Mouse (Mus musculus) liver, adult (tissue): ENCODE measurements around the gene Pum1.

Experiments used
- GATA4 ChIP-seq: IDR thresholded peaks from 2 replicates; pipeline ENCODE4 v1.6.1; 2014; ENCODE audit warnings: mild to moderate bottlenecking, low read length; ENCODE audit not compliant: insufficient replicate concordance

The Pum1 gene

DNA sequence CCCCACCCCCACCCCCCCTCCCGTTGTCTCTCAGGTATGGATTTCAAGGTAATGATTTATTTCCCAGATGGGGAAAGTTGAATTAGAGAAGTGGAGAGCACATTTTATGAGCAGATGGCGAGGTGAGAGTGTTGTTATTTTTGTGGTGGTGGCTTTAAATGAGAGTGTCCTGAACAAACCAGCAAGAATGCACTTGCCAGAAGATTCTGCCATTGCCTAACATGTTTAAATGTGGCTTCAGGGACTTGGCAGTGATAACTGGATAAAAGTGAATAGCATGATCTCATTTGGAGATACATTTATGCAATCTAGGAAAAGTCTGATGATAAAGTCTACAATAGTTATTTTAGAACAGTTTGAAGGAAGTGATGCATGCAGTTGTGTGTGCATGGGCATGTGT, 91.7 kb downstream of the Pum1 start:
- TF ChIP-seq GATA4, result no peak

DNA sequence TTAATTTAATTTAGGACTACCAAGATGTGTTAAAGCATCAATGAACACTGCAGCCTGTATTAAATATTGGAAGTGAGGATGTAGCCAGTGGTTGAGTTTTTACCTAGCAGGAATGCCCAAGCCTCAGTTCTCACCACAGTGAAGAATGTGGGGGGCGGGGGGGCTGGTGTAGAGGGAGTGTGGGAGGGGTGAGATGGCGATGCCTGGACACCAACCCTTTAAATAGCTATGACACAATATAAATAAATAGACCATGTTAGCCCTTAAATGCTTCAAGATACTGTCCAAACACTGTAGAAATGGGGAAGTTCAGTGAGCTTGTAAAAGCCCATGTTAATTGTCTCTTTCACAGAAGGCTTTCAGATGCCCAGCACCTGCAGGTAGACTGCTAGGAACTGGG, 96.8 kb downstream of the Pum1 start:
- no peak for TF ChIP-seq GATA4

- TF ChIP-seq GATA4, result no peak
Observed at GRCm38 (mm10) chr4:130761809-130762208, 98.7 kb downstream of the Pum1 start.

- TF ChIP-seq GATA4, result no peak
Observed at GRCm38 (mm10) chr4:130765399-130766160, 102.5 kb downstream of the Pum1 start.

DNA sequence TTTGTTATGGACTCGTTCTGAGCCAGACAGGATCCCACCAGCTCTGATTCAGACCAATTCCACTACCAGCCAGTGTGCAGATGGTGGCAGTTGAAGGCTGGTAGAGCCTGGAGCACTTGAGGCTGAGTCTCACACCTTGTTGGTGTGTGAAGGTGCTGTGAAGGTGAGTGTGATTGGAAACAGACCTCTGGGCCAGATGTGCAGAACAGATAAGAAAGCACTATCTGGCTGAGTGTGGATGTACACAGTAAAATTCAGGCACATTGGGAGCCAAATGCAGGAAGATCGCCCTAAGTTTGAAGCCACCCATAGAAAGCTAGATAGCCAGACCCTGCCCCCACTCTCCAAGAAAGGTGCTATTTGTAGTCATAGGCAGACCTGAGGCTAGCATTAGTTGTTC, 103.3 kb downstream of the Pum1 start:
- no peak for TF ChIP-seq GATA4

DNA sequence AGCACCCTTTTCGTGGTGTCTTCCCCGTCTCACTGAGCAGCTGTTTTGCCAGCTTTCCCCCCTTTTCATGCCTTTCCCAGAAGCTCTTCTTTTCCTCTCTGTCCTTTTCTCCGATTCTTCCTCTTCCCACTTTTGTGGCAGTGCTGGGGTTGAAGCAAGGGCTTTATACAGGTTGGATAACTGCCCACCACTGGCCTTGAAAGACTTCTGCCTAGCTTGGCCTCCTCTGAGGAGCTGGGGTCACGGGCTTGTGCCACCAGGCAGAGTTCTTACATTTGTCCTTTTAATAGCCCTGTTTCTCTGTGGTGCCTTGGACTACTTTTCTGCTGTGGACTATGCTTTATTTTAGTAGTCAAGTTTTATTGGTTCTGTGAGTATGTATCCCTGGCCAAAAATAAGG, 103.8 kb downstream of the Pum1 start:
- no peak for TF ChIP-seq GATA4

DNA sequence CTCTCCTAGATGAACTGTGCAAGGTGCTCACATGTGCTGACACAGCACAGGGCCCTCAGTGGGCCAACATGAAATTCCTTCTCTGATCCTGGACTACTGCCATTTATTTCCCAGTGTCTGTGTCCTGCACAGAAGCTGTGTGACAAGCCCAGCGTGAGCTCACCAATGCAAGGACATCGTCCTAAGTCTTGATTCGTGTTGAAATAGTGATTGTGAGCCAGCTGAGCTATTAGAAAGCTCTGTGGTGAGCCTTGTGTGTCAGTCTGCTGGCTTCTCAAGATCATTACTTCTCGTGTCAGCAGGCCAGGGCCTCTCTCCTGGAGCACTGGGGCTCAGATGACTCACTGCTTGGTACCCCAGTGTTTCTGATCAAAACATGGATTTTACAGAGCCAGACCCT, 110.8 kb downstream of the Pum1 start:
- no peak for TF ChIP-seq GATA4

DNA sequence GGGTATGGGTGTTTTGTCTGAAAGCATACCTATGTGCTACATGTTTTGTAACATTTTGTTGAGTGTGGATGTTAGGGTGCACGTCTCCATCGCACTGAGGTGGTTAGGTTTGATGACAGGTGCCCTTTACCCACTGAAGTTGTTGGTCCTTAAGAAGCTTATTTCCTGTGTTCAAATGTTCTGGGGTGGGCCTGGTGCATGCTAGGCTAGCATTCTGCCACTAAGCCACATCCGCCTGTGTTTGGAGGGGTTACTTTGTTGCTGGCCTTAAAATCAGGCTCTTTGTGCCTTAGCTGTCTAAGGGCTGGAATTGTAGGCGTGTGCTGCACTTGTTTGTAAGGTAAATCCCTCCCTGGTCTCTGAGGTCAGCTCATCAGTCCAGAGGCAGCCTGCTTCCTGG, 111.7 kb downstream of the Pum1 start:
- no peak for TF ChIP-seq GATA4

- no peak for TF ChIP-seq GATA4
Observed at GRCm38 (mm10) chr4:130777647-130778046, 114.5 kb downstream of the Pum1 start.

DNA sequence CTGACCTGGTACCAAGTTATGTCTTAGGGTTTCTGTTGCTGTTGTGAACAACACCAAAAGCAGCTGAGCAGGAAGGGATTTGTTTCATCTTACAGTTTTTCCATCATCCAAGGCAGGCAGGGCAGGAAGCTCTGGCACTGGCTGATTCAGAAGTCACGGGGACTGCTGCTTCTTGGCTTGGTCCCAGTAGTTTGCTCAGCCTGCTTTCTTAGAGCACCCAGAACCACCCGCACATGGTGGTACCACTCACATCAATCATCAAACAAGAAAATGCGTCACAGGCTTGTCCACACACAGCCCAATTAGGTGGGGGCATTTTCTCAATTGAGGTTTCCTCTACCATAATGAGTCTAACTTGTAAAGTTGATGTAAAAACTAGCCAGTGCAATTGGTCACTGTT, 115.9 kb downstream of the Pum1 start:
- no peak for TF ChIP-seq GATA4

GRCm38 (mm10) chr4:130782492-130782891, 119.4 kb downstream of the Pum1 start:
- no peak for TF ChIP-seq GATA4

GRCm38 (mm10) chr4:130784755-130785154, 121.6 kb downstream of the Pum1 start:
- TF ChIP-seq GATA4, result no peak

GRCm38 (mm10) chr4:130787530-130787929, 124.4 kb downstream of the Pum1 start:
- TF ChIP-seq GATA4, result no peak

- TF ChIP-seq GATA4, result no peak
Observed at GRCm38 (mm10) chr4:130790180-130790579, 127.1 kb downstream of the Pum1 start.

DNA sequence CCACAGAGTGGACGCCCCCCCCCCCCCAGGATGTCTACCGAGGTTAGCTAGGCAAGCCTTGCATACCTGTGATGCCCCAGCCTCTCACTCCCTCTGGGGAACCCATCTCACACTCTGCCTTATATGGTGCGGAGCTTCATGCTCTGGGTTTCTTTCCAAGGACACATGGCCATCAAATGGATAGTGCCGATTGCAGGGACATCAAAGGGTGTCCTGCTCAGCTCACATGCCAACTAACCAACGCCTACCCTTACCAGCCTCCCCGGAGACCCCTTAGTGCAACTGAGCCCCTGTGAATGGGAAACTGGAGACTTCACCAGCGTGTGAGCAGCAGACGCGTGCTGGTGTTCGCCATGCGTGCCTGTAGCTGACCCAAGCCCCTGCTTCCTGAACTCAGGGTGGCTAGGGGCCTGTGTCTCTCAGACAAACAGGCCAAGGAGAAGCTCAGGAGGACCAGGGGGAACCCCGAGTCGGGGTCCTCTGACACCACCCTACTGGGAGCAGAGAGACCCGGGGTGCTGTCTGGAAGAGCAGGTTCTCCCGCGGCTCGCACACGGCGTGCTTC, 128.8 kb downstream of the Pum1 start:
- TF ChIP-seq GATA4, result no peak

- TF ChIP-seq GATA4, result no peak
Observed at GRCm38 (mm10) chr4:130792376-130793179, 129.5 kb downstream of the Pum1 start, which contains the start of gene Sdc3. Gene Sdc3, plus strand, starts transcription at chr4:130792537.
